Mouse (Mus musculus) liver, postnatal 0 days (tissue): ENCODE measurements around the gene Cped1.

Source experiments
- CTCF ChIP-seq: sonication (generic); IDR thresholded peaks from 2 replicates; pipeline ENCODE4 v1.5.1; 2016; ENCODE audit warnings: antibody characterized with exemption, low read depth
- EP300 ChIP-seq: IDR thresholded peaks from 2 replicates; pipeline ENCODE4 v1.6.1; 2016; ENCODE audit warnings: antibody characterized with exemption, low read depth, mild to moderate bottlenecking

GRCm38 (mm10) chr6:21991151-21991550, 5.4 kb downstream of the Cped1 start:
- TF ChIP-seq CTCF (no peak), EP300 (no peak)
